Mouse (Mus musculus): Measurements from ENCODE around the gene Hps3.
"Not testable (repeated sequence)": the region's sequence is repeated elsewhere in the genome, so short reads cannot be mapped to it uniquely, and the experiment has no call there.

Gene Hps3

DNA sequence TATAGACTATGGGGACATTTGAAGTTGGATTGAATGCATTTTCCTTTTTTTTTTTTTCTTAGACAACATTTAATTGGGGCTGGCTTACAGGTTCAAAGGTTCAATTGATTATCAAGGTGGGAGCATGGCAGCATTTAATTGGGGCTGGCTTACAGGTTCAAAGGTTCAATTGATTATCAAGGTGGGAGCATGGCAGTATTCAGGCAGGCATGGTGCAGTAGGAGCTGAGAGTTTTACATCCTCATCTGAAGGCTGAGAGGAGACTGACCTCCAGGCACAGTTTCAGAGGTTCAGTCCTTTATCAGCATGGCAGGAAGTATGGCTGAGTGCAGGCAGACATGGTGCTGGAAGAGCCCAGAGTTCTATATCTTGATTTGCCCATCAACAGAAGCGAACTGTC, 85.7 kb downstream of the Hps3 start:
- DNase-seq (ENCODE audit: extremely low spot score) = not testable (repeated sequence)

DNA sequence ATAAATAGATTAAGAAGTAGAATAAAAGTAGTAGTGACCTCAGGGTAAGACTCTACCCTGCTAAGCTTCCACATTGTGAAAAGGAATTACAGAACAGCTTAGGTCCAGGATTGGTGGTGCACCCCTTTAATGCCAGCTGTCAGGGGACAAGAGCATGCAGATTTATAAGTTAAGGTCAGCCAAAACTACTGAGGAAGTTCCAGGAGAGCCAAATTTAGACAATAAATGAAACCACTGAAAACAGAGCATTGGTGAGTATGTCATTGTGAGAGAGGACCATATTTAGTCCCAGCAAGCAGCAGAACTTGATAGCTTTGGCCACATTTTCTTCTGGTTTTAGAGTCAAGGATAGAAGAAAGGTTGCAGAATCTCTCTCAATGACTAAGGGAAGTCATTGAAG, 86.6 kb downstream of the Hps3 start:
- DNase-seq (ENCODE audit: extremely low spot score) = no peak
